Mouse (Mus musculus) neutrophil, adult 5-6 weeks (primary cell): ENCODE measurements around the gene Nphp1. TPM values are rescaled to one million over a fixed set of nuclear protein-coding genes. Genes with fewer than 3 reads are reported as not detected.

Source experiments
- ATAC-seq: fragments of 151-379, 151-347 bp; 2 replicates; pipeline ENCODE4 v1.8.0; 2017; ENCODE audit warnings: mild to moderate bottlenecking, moderate TSS enrichment; ENCODE audit not compliant: insufficient number of reproducible peaks, poor library complexity, low FRiP score, severe bottlenecking; ENCODE audit errors: extremely low read depth
- total RNA-seq: library from RNA; stranded (forward); fragments of 200-1000 nt; gene quantifications from 2 replicates; pipeline ENCODE4 v1.2.3, GENCODE M21; 2017

Nphp1 gene
- total RNA-seq, 1 experiment from 2014 or later: 0.58 TPM

DNA sequence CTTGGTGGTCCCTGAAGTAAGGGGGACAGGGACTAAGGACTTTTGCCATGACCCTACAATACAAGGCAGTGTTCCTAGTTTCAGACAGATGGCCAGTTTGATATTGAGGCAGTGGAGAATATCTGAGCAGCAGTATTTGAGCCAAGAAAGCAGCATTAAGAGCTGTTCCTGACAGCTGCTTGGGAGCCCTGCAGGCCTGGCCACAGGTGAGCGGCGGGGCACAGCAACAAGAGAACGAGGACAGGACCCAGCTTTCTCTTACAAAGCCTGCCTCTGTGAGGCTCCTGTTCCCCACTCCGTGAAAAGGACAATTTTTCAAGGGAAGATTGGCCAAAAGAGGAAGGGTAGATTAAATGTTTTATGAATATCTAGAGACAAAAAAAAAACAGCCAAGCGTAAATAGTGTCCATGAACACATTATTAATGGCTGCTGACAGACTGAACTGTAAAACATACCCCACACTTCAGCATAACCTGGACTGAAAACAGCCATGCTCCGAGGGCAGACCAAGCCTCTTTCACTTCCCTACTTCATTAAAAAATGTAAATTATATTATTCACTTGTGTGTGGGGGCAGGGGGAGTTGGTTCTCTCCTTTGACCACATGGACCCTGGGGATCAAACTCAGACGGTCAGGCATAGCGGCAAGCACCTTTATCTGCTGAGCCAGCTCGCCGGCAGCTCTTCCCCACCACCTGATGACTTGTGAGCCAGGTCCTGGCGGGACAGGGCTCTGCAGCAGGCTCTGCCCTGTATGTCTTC, 36.7 kb downstream of the Nphp1 start:
- no peak for ATAC-seq

DNA sequence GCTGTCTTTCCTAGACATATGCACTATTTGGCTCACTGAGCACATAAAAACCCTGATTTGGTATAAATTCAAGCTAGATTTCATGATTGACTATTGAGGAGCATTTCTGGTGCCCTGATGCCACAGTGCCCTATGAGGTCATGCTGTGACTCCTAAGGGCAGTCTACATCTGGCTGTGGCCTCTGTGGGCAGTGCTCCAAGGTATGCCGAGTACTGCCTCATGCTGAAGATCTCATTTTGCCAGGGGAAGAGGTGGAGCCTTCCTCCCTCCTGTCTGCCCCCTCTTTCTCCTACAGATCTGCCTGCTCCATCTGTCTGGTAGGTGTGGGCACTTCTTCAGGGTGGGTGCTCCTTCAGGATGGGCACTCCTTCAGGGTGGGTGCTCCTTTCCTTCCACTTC, 39.3 kb downstream of the Nphp1 start:
- ATAC-seq: no peak

DNA sequence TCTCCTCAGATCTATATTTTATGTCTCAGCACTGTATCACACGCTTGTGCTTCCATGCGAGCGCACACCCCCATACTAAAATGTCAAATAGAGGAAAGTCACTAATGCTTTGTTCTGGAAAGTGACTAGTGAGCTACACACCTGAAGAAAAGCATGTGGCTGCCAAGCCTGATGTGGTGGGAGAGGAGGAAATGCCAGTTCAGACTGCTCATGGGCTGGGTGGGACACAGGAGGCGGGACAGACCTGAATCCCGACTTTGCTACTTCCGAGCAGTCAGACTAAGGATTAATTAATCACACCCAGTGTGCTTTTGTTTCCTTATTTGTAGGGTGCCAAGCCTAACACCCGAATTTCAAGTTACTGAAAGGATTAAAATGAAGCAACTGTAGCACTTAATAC, 40.4 kb downstream of the Nphp1 start:
- no peak for ATAC-seq

DNA sequence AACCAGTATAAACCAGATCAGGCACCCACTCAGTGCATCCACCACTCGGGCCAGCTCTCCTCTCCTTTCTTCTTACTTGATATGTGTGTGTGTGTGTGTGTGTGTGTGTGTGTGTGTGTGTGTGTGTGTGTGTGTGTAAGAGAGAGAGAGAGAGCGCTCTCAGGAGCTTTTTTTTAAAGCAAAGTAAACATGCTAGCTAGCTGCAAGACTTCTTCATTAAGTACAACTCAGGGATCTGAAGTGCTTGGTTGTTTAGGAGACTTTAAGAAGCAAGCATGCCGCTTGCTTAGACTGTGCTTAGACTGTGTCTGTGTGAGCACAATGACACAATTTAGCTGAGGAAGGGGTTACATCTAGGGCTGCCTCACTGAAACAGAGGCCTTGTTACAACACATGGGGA, 46.1 kb downstream of the Nphp1 start:
- no peak for ATAC-seq

DNA sequence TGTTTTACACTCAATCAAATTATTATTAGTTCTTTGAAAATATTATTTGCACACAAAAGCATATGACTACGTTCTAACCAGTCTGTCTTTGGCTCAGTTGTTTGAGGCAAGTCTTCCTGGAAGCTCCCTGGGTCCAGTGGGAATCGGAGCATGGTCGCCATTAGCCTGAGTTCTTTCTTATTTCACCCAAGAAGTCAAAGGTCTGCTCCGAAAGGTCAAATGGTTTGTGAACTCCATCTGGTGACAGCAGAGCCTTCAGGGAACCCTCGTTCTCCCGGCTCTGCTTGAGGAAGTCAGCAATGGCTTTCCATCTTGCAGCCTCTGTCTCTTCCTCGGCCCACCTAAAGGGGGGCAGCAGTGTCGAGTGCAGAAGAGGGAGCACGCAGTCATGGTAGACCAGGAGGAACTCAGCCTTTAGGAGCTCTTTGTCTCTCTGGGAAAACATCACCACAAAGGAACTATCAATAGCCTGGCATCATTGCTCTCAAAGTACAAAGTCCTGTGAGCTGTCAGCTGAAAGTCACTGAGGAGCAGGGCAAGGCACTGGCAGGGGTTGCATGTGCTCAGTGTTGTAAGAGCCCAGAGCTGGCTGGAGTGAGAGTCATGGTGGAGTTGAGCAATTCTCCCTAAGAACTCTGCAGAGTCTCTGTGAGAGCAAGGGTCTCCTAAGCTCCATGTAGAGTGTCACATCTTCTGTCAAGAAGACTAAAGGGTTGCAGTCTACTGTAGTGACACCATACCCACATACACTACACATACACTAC, 47.8 kb downstream of the Nphp1 start:
- ATAC-seq: no peak

DNA sequence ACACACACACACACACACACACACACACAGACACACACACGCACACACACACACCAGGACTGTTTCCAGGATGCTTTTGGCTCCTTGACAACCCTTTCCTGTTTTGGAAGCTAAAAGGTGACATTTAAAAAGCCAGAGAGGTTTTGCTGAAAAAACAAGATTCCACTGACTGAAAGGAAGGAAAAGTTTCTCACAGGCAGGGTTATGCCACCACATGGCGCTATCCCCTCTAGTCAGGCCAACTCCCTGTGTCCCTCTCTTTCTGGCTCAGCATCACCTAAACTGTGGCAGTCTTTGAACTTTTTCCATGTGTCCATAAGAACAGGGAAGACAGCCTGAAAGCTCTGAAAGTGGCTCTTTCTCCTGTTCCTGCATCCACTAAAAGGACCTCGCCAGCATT, 50.8 kb downstream of the Nphp1 start:
- ATAC-seq: no peak

DNA sequence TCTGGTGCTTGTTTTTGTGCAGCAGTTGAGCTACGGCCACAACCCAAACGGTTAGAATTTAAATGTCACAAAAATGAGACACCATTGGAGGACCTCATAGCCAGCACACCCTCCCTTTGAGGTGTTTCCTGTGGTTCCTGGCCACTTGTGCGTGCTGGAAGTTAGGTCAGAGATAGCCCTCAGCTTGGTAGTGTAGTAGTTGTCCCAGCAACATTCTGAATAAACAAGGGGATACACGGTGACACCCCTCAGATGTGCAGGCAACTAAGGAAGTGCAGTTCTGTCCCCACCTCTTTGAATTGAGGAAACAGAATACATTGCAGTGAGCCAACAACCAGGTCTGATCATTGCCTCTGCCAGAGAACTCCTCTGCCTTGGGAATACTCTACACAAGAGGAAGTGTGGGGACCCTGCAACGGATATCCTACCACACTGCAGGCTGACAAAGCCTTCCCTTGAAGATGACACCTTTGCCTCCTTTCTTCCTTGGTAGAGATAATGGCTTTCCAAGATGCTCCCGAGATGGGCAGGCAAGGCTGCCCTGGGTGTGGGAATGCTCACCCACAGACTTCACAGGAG, 52.0 kb downstream of the Nphp1 start:
- no peak for ATAC-seq

DNA sequence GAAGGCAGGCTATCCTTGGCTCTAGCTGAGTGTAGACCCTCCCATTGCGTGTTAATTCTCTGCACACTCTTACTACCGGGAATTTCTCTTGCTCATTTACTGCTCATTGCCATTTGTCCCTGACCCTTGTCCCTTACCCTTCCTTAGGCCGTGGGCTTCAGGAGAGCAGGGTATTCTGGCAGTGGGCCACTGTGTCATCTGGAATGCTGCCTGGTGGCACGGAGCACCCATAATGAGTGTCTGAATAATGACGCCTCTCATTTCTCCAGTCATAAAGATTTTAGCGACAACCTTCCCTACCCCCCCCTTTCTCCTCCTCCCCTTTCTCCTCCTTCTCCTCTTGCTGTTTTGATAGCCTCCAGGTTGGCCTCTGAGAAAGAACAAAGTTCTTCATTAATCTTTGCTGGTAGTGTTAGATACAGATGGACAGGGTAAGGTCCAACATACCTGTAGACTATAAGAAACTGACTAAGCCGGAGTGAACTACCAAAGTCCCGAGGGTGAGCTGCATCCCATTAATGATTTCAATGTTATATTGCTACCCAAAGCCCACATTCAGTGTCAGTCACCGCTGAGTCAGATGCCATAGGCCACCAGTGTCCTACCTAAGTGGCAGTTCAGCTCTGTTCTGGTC, 53.1 kb downstream of the Nphp1 start:
- no peak for ATAC-seq

DNA sequence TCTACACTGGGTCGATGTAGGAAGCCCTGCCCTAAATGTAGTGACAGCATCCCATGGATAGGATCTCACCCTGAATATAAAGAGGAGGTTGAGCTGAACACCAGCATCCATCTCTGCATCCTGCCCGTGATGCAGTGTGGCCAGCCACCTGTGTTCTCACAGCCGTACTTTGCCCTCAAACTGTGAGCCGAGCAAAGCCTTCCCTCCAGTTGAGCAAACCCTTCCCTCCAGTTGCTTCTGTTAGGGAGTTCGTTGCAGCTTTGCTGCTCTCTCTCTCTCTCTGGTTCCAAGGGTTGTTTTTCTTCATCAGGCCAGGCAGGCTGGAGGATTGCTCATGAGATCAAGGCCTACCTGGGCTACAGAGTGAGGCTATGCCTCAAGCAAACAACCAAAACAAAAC, 53.8 kb downstream of the Nphp1 start:
- no peak for ATAC-seq

DNA sequence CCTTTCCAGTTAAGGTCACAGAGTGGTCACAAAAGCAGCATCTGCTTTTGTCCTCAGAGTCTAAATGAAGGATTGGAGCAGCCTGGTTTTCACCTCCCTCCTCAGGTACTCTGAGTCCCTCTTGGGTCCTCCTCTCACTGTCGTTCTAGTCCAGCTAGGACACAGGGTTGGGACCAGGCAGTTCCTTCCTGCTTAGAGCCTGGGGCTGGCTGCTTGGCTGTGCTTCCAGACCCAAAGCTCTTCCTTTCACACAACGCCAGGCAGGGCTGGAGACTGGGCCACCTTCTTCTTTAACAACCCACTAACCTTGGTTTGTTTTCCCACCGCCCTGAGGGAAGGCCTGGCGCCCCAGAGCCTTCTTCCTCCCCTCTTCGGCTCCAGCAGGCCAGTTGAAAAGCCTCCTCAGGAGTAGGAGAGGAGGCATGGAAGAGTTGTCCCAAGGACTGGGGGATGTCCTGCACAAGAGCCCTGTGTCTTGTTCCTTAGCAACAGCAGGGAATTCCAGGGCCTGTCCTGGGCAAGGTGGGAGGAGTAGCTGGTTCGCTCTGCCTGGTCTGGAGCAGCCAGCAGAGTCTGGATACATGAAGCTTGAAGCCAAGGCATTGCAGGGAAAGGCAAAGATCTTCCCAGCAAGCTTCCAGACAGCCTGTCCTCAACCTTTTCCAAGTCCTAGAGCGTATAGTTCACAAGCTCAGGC, 58.2 kb downstream of the Nphp1 start:
- no peak for ATAC-seq

DNA sequence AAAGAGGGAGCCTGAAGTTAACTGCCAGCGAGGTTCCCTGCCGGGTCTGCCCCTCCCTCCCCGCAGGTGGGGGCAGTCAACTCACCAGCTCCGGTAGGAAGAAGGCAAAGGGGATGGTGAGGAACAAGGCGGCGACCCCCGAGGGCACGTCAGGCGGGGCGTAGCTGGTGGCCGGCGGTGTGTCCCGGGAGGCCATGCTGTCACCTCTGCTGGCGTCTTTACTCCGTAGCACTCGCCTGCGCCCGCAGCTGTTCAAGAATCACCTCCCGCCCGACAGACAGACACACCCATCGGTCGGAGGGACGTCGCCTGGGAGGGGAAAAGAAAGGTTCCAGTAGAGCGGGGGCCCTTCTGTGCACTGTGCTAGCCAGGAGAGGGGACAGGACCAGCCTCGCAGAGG, 59.0 kb downstream of the Nphp1 start, which contains the start of gene Mall:
Gene Mall, minus strand, starts transcription at position 262 of the 400 bp plus-strand sequence.
- ATAC-seq: no peak

DNA sequence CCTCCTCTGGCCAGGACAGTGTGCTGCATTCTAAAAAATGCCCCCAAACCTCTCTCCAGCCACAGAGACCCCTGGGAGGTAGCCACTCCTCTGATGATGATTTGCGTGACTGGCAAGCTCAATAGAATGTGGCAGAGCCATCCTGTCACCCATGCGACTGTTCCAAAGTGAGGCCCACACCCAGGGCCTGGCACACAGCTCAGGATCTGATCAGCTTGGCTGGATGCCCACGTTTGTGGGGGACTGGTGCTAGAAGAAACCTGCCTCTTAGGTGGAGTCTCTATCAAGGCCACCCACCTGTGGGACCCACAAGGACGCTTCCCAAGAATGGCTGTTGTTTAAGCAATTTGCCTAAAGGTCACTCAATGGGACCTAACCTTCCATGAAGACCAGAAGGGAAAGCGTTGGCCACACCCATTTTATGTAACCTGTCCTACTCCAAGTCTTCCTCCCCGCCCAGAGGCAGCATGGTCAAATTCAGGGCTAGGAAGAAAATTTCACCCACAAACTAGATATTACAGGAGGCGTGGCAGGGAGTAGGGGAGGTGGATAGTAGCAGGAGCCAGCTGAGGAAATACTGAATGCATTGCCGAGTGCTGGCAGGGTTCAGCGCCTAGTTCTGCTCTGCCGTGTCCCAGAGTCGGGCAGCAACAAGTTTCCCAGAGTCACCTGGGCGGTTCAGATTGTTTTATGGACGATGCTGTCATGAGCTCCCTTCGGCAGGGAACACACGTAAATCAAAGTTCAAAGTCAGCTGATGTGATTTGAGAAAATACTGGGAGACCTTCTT, 59.8 kb downstream of the Nphp1 start:
- no peak for ATAC-seq

DNA sequence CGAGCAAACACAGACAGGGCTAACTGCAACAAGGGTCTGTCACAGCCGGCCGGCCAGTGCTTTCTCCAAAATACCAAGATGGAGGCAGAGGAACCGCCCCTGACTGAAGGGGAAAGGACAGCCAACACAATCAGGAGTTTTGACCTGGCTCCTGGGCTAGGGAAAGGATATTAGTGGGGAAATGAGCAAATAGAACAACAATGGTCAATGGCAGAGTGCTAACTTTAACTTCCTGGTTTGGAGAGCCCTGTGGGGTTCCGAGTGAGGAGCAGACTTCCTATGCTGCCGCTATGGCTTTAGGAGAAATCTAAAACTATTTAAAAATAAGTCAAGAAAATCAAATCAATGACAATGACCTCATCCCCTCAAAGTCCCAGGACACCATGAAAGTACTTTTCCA, 60.6 kb downstream of the Nphp1 start:
- ATAC-seq: no peak

DNA sequence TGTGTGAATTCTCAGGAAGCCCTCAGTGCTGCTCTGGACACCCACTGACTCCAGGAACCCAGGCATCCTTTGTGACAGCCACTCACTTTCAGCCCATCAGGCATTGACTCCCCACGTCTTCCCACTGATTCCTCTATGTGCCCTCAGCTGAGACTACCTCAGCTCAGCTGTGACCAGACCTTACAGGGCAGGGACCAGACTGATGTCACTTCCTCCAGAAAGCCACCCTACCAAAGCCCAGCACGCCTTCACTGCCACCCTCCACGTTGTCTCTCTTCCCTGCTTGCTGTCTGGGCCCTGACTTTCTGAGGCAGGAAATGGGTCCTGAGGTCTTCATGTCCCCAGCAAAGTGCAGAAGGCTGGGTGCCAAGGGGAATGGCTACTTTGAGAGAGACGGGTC, 65.5 kb downstream of the Nphp1 start:
- ATAC-seq: peak; percentile 11; the same call in 1 of the 2 replicates

DNA sequence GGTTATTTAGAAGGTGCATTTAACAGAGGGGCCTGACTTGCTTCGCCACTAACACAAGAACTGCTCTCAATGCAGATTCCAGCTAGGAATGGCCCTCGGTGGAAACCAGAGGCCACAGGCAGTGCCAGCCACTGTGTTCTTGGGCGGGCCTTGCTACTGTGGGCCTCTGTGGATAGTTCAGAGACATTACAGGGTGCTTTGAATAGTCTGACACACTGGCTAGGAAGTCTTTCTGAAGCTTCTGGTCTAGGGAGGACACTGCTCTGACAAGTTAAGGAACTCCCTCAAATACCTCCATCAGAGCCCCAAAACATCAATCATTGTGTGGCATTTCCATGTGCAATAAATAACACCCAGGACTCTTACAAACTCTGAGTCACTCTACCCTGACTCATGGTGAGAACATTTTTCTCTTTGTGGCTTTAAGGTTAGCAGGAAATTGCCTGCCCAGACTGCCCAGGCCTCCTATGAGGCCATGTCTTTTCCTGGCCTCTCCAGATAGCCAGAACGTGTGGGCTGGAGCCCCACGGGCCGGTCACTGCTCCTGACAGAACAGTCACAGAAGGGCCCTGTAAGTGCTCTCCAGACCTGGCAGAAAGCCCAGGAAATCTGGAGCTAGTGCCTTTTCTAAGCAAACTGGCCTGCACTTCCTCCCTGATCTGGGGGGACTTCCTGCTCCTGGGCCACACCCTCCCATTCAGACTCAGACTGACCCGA, 66.4 kb downstream of the Nphp1 start:
- ATAC-seq: no peak

DNA sequence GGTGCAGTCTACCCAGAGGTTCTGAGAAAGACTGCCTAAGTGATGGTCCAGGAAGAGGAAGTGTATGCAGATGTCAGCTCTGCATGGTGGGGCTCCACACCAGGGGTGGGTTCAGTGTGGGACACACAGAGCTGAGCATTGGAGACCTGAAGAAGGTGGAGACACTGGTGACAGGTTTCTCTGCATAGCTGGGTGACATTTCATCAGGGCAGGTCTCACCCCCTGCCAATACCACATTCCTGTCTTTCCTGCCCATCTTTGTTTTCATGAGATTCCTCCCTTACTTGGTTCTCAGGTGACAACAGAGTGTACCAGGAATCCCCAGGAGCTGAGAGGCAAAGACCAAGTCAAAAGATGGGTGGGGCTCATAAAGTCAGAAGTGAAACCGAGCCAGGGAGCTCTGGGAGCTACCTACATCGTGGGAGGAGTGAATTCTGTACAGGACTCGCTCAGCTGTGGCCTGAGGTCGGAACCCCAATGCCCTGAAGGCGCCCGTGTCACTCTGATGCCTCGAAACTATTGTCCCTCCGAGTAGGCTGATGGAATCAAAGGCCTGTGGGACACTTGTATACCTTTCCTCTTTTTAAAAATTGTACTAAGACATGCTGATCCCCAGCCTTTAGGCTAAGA, 69.7 kb downstream of the Nphp1 start:
- ATAC-seq: peak; percentile 42

DNA sequence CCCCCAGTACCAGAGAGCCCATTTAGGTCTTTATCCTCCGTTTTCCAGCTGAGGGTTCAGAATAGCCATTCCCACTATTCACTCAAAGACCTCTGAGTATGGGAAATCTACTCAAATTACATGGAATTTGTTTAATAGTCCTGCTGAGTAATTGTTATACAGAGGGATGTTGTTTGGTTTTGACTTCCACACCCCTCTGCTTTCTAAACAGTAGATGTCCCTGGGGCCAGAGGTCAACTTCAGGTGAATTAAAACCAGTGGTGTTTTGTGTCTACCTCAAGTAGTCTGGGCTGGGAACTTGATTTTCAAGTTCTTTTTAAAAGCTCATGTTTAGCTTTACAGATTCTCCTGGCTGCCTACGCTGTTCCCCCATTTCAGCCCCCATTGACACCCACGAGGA, 74.0 kb downstream of the Nphp1 start:
- ATAC-seq: no peak
